Mouse (Mus musculus): ENCODE measurements around the gene Hfm1. TPM values are rescaled to one million over a fixed set of nuclear protein-coding genes. Genes with fewer than 3 reads are reported as not detected.

The Hfm1 gene
- polyA plus RNA-seq, 1 experiment from 2014 or later: 0.13 TPM

DNA sequence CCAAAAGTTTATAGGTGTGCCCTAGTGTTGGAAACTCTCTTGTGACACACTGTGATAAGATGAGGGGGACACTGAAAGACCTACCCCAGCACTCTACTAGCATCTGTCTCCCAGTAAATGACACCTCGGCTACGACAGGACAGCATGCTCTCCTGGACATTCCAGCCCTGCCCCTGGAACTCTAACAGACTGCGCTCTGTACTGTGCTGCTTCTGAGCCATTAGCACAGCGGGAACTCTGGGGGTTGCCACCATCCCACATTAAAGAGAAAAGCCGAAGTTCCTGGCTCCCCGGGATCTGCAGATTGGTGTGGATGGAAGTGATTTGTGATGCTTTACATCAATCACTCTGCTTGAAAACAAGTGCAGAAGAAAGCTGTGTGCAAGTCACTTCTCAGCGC, 93.1 kb downstream of the Hfm1 start:
- H3K36me3 ChIP-seq (ENCODE audit: control insufficient read depth, insufficient read depth, low read length): no peaks in the 10 kb centered on the region
- no peak overlapping the region for H3K4me3 ChIP-seq (ENCODE audit: low read depth, low read length)
- H3K4me2 ChIP-seq (replicated peaks; ENCODE audit: low read depth): no peak overlapping the region
- no peak for DNase-seq (ENCODE audit: low spot score)
- H3K27ac ChIP-seq (replicated peaks): no peak overlapping the region
- no peaks in the 10 kb centered on the region for H3K4me1 ChIP-seq (replicated peaks; ENCODE audit: control insufficient read depth, insufficient read depth)
- ATAC-seq (ENCODE audit: low FRiP score, low TSS enrichment): no peak
- TF ChIP-seq EP300 (optimal IDR thresholded peaks at IDR 0.05) (no peak), CTCF (IDR thresholded peaks at IDR 0.05; ENCODE audit: low read depth) (no peak)
- H3K27me3 ChIP-seq (ENCODE audit: control insufficient read depth, insufficient read depth, low read length): no peaks in the 10 kb centered on the region
- H3K9ac ChIP-seq (ENCODE audit: low read length): no peak overlapping the region
- WGBS: 28% methylated on average over 7 of the region's 7 CpGs
- no peaks in the 10 kb centered on the region for H3K9me3 ChIP-seq (ENCODE audit: control insufficient read depth, low read length)

- Histone ChIP-seq H3K36me3 (ENCODE audit: control insufficient read depth, insufficient read depth, low read length) (no peaks in the 10 kb centered on the region), H3K9ac (ENCODE audit: low read length) (no peak overlapping the region), H3K27ac (replicated peaks) (no peak overlapping the region), H3K4me2 (replicated peaks; ENCODE audit: low read depth) (no peak overlapping the region), H3K27me3 (ENCODE audit: control insufficient read depth, insufficient read depth, low read length) (no peaks in the 10 kb centered on the region), H3K9me3 (ENCODE audit: control insufficient read depth, low read length) (no peaks in the 10 kb centered on the region), H3K4me3 (ENCODE audit: low read depth, low read length) (no peak overlapping the region), H3K4me1 (replicated peaks; ENCODE audit: control insufficient read depth, insufficient read depth) (no peaks in the 10 kb centered on the region)
- no peak for ATAC-seq (ENCODE audit: low FRiP score, low TSS enrichment)
- no peak for TF ChIP-seq CTCF (IDR thresholded peaks at IDR 0.05; ENCODE audit: low read depth)
- no peak for TF ChIP-seq EP300 (optimal IDR thresholded peaks at IDR 0.05)
- DNase-seq (ENCODE audit: low spot score): no peak
- 75% methylated on average over 6 of the region's 6 CpGs for WGBS
These were observed 94.7 kb downstream of the Hfm1 start for GRCm38 (mm10) chr5:106831401-106831800.

DNA sequence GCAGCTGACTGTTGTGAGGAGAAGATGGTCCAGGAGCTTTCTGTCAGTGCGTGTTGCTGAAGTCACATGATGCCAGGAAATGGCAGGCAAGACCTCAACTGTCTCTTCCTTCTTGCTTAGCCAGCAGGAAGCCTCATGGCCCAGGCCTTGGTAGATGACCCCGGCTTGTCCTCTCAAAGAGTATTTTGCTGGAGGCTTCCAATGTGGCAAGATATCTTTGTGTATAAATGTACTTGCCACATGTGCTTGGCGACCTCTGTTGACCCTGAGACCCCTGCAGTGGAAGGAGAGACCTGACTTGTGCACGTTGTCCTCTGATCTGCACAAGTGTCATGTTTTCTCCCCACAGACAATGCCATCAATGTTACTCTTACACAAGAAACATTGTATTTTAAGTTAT, 95.3 kb downstream of the Hfm1 start:
- no peak for TF ChIP-seq EP300 (optimal IDR thresholded peaks at IDR 0.05)
- TF ChIP-seq CTCF (IDR thresholded peaks at IDR 0.05; ENCODE audit: low read depth): no peak
- DNase-seq (ENCODE audit: low spot score): no peak
- Histone ChIP-seq H3K27me3 (ENCODE audit: control insufficient read depth, insufficient read depth, low read length) (no peaks in the 10 kb centered on the region), H3K4me1 (replicated peaks; ENCODE audit: control insufficient read depth, insufficient read depth) (no peaks in the 10 kb centered on the region), H3K36me3 (ENCODE audit: control insufficient read depth, insufficient read depth, low read length) (no peaks in the 10 kb centered on the region), H3K9ac (ENCODE audit: low read length) (no peak overlapping the region), H3K4me3 (ENCODE audit: low read depth, low read length) (no peak overlapping the region), H3K4me2 (replicated peaks; ENCODE audit: low read depth) (no peak overlapping the region), H3K9me3 (ENCODE audit: control insufficient read depth, low read length) (no peaks in the 10 kb centered on the region), H3K27ac (replicated peaks) (no peak overlapping the region)
- WGBS: 75% methylated on average over 4 of the region's 4 CpGs
- no peak for ATAC-seq (ENCODE audit: low FRiP score, low TSS enrichment)

GRCm38 (mm10) chr5:106826740-106827139, 99.4 kb downstream of the Hfm1 start:
- TF ChIP-seq EP300 (optimal IDR thresholded peaks at IDR 0.05) (no peak), CTCF (IDR thresholded peaks at IDR 0.05; ENCODE audit: low read depth) (no peak)
- ATAC-seq (ENCODE audit: low FRiP score, low TSS enrichment): no peak
- H3K4me3 ChIP-seq (ENCODE audit: low read depth, low read length): no peak overlapping the region
- no peaks in the 10 kb centered on the region for H3K27me3 ChIP-seq (ENCODE audit: control insufficient read depth, insufficient read depth, low read length)
- H3K4me2 ChIP-seq (replicated peaks; ENCODE audit: low read depth): no peak overlapping the region
- no peaks in the 10 kb centered on the region for H3K9me3 ChIP-seq (ENCODE audit: control insufficient read depth, low read length)
- H3K36me3 ChIP-seq (ENCODE audit: control insufficient read depth, insufficient read depth, low read length): no peaks in the 10 kb centered on the region
- H3K9ac ChIP-seq (ENCODE audit: low read length): no peak overlapping the region
- H3K27ac ChIP-seq (replicated peaks): no peak overlapping the region
- H3K4me1 ChIP-seq (replicated peaks; ENCODE audit: control insufficient read depth, insufficient read depth): no peaks in the 10 kb centered on the region
- DNase-seq (ENCODE audit: low spot score): no peak

- DNase-seq (ENCODE audit: low spot score): no peak
- H3K4me3 ChIP-seq (ENCODE audit: low read depth, low read length): no peak overlapping the region
- H3K36me3 ChIP-seq (ENCODE audit: control insufficient read depth, insufficient read depth, low read length): no peaks in the 10 kb centered on the region
- H3K4me2 ChIP-seq (replicated peaks; ENCODE audit: low read depth): no peak overlapping the region; the same call in 1 of the 2 replicates
- no peak for ATAC-seq (ENCODE audit: low FRiP score, low TSS enrichment)
- WGBS: 59% methylated on average over 8 of the region's 8 CpGs
- H3K9ac ChIP-seq (ENCODE audit: low read length): no peak overlapping the region
- no peak overlapping the region for H3K27ac ChIP-seq (replicated peaks)
- H3K4me1 ChIP-seq (replicated peaks; ENCODE audit: control insufficient read depth, insufficient read depth): no peaks in the 10 kb centered on the region
- H3K27me3 ChIP-seq (ENCODE audit: control insufficient read depth, insufficient read depth, low read length): no peaks in the 10 kb centered on the region
- no peaks in the 10 kb centered on the region for H3K9me3 ChIP-seq (ENCODE audit: control insufficient read depth, low read length)
- TF ChIP-seq EP300 (optimal IDR thresholded peaks at IDR 0.05): no peak
- no peak for TF ChIP-seq CTCF (IDR thresholded peaks at IDR 0.05; ENCODE audit: low read depth)
These were observed 100.1 kb downstream of the Hfm1 start for GRCm38 (mm10) chr5:106826044-106826443.

DNA sequence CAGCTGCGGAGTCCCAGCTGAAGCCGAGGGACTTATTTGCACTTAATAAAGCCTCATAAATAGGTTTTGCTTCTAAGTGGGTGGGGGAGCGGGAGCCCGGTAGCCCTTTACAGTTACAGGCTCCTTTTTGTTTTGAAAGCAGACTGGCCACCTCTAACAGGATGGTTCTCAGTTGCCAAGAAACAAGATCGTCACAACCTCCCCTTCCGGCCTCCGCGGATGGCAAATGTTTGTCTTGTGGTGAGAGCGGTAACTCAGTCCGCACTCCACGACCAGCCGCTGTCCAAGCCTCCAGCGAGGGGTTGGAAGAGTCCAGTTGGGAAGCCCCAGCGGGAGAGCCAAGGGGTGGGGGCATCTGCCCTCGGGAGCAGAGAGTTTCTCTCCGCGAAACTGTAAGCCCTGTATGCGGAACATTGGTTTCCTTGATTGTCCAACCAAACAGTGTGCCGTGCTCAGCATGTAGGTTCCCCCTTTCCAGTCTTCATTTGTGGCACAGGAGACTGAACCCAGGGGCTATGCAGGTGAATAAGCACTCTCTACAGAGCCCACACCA, 100.7 kb downstream of the Hfm1 start:
- peak; percentile 23 for DNase-seq (ENCODE audit: low spot score)
- no peak for ATAC-seq (ENCODE audit: low FRiP score, low TSS enrichment)
- Histone ChIP-seq H3K4me1 (replicated peaks; ENCODE audit: control insufficient read depth, insufficient read depth) (no peaks in the 10 kb centered on the region), H3K4me3 (ENCODE audit: low read depth, low read length) (peak overlapping the region; percentile 27), H3K27me3 (ENCODE audit: control insufficient read depth, insufficient read depth, low read length) (no peaks in the 10 kb centered on the region), H3K9ac (ENCODE audit: low read length) (no peak overlapping the region), H3K9me3 (ENCODE audit: control insufficient read depth, low read length) (no peaks in the 10 kb centered on the region), H3K36me3 (ENCODE audit: control insufficient read depth, insufficient read depth, low read length) (no peaks in the 10 kb centered on the region), H3K4me2 (replicated peaks; ENCODE audit: low read depth) (peak overlapping the region; percentile 51), H3K27ac (replicated peaks) (no peak overlapping the region)
- 13% methylated on average over 19 of the region's 19 CpGs for WGBS
- TF ChIP-seq EP300 (optimal IDR thresholded peaks at IDR 0.05) (no peak), CTCF (IDR thresholded peaks at IDR 0.05; ENCODE audit: low read depth) (no peak)

All from stomach, postnatal 0 days (tissue).